Mouse (Mus musculus): Measurements from ENCODE around the gene St8sia6.

DNA sequence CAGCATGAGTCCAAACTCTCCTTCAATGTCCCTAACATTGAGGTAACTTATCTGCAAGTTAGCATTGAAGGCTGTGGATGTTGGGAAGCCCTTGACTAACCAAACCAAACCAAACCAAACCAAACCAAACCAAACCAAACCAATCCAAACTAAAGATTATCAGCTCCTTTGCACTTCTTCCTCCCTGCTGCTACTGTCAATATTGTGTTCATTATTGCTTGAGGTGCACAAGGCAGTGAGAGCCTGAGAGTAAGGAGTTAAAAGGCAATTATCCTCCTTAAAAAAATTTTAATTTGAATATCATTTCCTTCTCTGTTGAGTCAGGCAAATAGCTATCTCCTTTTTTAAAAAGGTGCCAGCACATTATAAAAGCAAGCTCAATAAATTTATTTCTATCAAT, 190.8 kb downstream of the St8sia6 start:
- TF ChIP-seq CTCF (IDR thresholded peaks at IDR 0.05; ENCODE audit: extremely low read depth, insufficient read length, insufficient replicate concordance, low read depth, low read length) = no peak
- no peak for TF ChIP-seq POLR2A (IDR thresholded peaks at IDR 0.05; ENCODE audit: low read depth, low read length)

Measured in small intestine, adult 2 months (tissue).